In the genomic region with DNA sequence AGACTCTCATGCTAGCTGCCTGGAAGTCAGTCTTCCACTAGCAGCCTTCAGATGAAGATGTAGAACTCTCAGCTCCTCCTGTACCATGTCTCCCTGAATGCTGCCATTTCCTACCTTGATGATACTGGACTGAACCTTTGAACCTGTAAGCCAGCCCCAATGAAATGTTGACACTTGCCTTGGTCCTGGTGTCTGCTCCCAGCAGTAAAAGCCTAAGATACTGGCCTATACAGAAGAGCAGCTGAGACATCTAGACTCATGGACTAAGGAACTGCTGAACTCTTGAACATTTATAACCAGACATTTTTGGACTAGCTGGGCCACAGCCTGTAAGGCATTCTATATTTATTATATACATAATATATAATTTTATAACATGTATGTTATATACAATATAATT, we compare ENCODE assay signal across 20 mouse cellular contexts. TPM values are rescaled to one million over a fixed set of nuclear protein-coding genes. Genes with fewer than 3 reads are reported as not detected.
DNase-seq lines count a peak whose midpoint lies in the region; ATAC-seq and TF ChIP-seq lines count a peak whose summit lies in the region.
"Had no signal": no experiment of that assay in that cellular context is flagged by ENCODE, and none has a peak within 500 bp of the region (broad histone marks: within the 10 kb centered on the region; RNA-seq: fewer than 3 reads in every experiment).

No protein-coding gene starts in this region.

- no peak for DNase-seq in left cerebral cortex, adult 2 months (ENCODE audit: extremely low spot score in 1 of 2, low spot score in 2 of 2)
- DNase-seq in urinary bladder, postnatal 10 days (ENCODE audit: low spot score) = no peak
- no peak for DNase-seq in frontal cortex, postnatal 10 days (ENCODE audit: low spot score in 2 of 2)
- DNase-seq: adrenal gland, adult 2 months; adrenal gland, adult 8-10 months; adrenal gland, postnatal 14 days; adrenal gland, postnatal 25 days; adrenal gland, postnatal 36 days; B cell, adult 2 months; cerebellum, adult 11 months; cerebellum, adult 11-12 months; cerebellum, adult 18-20 months had no signal

- no peaks in the 10 kb centered on the region for H3K9me3 ChIP-seq in intestine, embryonic 15.5 days
- no peaks in the 10 kb centered on the region for H3K9me3 ChIP-seq in intestine, embryonic 16.5 days (ENCODE audit: control insufficient read depth, low read length)
- no peaks in the 10 kb centered on the region for H3K9me3 ChIP-seq in intestine, postnatal 0 days (ENCODE audit: control insufficient read depth)
- H3K9me3 ChIP-seq: G1E had no signal

- intact Hi-C loops in left cerebral cortex, adult 2 months (cut with DNase I) = no loop called here

- no peaks in the 10 kb centered on the region for H3K36me3 ChIP-seq in intestine, embryonic 15.5 days
- H3K36me3 ChIP-seq in intestine, embryonic 16.5 days (ENCODE audit: control insufficient read depth, insufficient read depth, low read length) = no peaks in the 10 kb centered on the region
- no peaks in the 10 kb centered on the region for H3K36me3 ChIP-seq in intestine, postnatal 0 days (ENCODE audit: control insufficient read depth, insufficient read depth)

- no peak overlapping the region for H3K4me2 ChIP-seq in intestine, embryonic 15.5 days (replicated peaks)
- no peak overlapping the region for H3K4me2 ChIP-seq in intestine, embryonic 16.5 days (ENCODE audit: low read depth, low read length)
- no peak overlapping the region for H3K4me2 ChIP-seq in intestine, postnatal 0 days (replicated peaks; ENCODE audit: low read depth)

- H3K4me3 ChIP-seq in intestine, embryonic 15.5 days (replicated peaks) = no peak overlapping the region
- no peak overlapping the region for H3K4me3 ChIP-seq in intestine, embryonic 16.5 days (ENCODE audit: low read length)
- H3K4me3 ChIP-seq in intestine, postnatal 0 days (ENCODE audit: low read depth, low read length) = no peak overlapping the region
- H3K4me3 ChIP-seq in left cerebral cortex, adult 2 months = no peak overlapping the region

- H3K4me1 ChIP-seq in intestine, embryonic 15.5 days (replicated peaks) = no peaks in the 10 kb centered on the region
- H3K4me1 ChIP-seq in intestine, embryonic 16.5 days (ENCODE audit: control insufficient read depth, insufficient read depth, low read length) = no peaks in the 10 kb centered on the region
- no peaks in the 10 kb centered on the region for H3K4me1 ChIP-seq in intestine, postnatal 0 days (replicated peaks; ENCODE audit: control insufficient read depth, insufficient read depth, low read length)

- TF ChIP-seq CTCF in intestine, postnatal 0 days (IDR thresholded peaks at IDR 0.05; ENCODE audit: low read depth) = no peak
- no peak for TF ChIP-seq CTCF in left cerebral cortex, adult 2 months (IDR thresholded peaks at IDR 0.05)

- ATAC-seq in intestine, embryonic 15.5 days = peak; percentile 41; the same call in 1 of the 2 replicates
- ATAC-seq in intestine, embryonic 16.5 days = peak; percentile 64
- peak; percentile 65; the same call in 1 of the 2 replicates for ATAC-seq in intestine, postnatal 0 days
- ATAC-seq: activated CD4-positive, CD25-positive, alpha-beta regulatory T cell, adult 4 months; CD4-positive, CD25-positive, alpha-beta regulatory T cell, adult 4 months; Patski had no signal

- H3K27me3 ChIP-seq in intestine, embryonic 15.5 days (replicated peaks) = no peaks in the 10 kb centered on the region
- H3K27me3 ChIP-seq in intestine, embryonic 16.5 days (replicated peaks; ENCODE audit: control insufficient read depth, insufficient read depth, low read length) = no peaks in the 10 kb centered on the region
- no peaks in the 10 kb centered on the region for H3K27me3 ChIP-seq in intestine, postnatal 0 days (replicated peaks; ENCODE audit: control insufficient read depth, insufficient read depth, low read length)
- H3K27me3 ChIP-seq: CH12.LX, Patski had no signal

- H3K9ac ChIP-seq in intestine, embryonic 15.5 days = no peak overlapping the region
- no peak overlapping the region for H3K9ac ChIP-seq in intestine, embryonic 16.5 days (ENCODE audit: low read depth, low read length)
- no peak overlapping the region for H3K9ac ChIP-seq in intestine, postnatal 0 days (ENCODE audit: low read depth, low read length)

- no peak overlapping the region for H3K27ac ChIP-seq in intestine, embryonic 15.5 days
- no peak overlapping the region for H3K27ac ChIP-seq in intestine, embryonic 16.5 days (ENCODE audit: low read length)
- H3K27ac ChIP-seq in intestine, postnatal 0 days (ENCODE audit: low read depth, low read length) = no peak overlapping the region
- no peak overlapping the region for H3K27ac ChIP-seq in left cerebral cortex, adult 2 months

RNA-seq across cellular contexts. Expression of gene Hdlbp, which starts 13.5 kb away (rescaled TPM):
- 175 and 185 TPM in 2 replicates for polyA plus RNA-seq in intestine, embryonic 15.5 days (2015; fragmentation: Nextera tagmentation; extraction: Ambion mirVana)
- 146 and 159 TPM in 2 replicates for polyA plus RNA-seq in intestine, embryonic 16.5 days (2015; fragmentation: Nextera tagmentation; extraction: Ambion mirVana)
- polyA plus RNA-seq in intestine, postnatal 0 days (2015; fragmentation: Nextera tagmentation; extraction: Ambion mirVana) = 170 and 175 TPM in 2 replicates
- total RNA-seq in left cerebral cortex, adult 2 months (2021) = 100 to 1,000 TPM; 163 to 165 TPM

RNA-seq across cellular contexts. Expression of gene Farp2, which starts 46.8 kb away (rescaled TPM):
- 6.1 and 6.8 TPM in 2 replicates for polyA plus RNA-seq in intestine, embryonic 15.5 days (2015; fragmentation: Nextera tagmentation; extraction: Ambion mirVana)
- 5.1 and 6.7 TPM in 2 replicates for polyA plus RNA-seq in intestine, embryonic 16.5 days (2015; fragmentation: Nextera tagmentation; extraction: Ambion mirVana)
- 5.3 and 6.7 TPM in 2 replicates for polyA plus RNA-seq in intestine, postnatal 0 days (2015; fragmentation: Nextera tagmentation; extraction: Ambion mirVana)
- 10 to 100 TPM; 11.7 to 12.9 TPM for total RNA-seq in left cerebral cortex, adult 2 months (2021)
